In the genomic region with DNA sequence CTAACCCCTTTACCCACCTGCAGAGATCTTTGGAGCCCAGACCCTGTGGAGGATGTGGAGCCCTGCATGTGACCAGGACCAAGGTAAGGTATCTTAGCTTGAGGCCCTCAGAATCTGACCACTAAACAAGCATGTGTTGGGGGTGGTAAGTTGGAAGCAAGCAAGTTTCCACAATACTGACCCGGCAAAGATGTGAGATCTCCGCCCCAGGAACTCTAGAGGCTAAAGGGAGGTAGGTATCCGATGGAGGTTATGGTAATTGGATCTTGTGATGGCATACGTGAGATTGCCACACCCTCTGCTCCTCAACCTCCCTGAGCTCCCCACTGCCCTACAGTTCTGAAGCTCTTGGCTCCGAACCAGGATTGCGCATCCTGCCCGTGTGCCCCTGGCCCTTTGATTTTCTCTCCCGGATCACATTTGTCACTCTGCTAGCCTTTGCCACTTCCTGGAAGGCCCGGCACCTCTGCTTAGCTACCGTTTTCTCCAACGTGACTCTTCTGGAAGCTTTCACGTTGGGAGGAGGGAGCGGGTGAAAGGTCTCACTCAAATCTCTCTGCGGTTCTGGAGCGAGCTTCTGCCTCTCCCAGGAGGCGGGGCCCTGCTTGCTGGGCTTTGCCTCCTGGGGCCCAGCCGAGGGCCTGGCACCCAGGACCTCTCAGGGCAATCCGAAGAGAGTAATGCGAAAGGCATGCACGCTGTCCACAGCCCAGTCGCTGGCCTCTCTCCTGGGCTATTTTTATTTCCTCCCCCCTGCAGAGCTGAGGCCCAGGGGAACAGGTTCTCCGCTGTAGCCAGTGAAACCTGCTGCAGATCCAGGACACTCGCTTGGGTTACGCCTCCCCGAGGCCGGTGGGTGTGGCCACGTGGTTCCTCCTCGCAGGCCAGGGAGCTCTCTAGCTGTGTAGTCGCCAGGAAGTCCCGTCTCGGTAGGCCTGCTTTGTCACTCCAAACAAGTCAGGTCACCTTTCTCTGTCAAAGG, we compare ENCODE assay signal across 8 mouse cellular contexts. TPM values are rescaled to one million over a fixed set of nuclear protein-coding genes. Genes with fewer than 3 reads are reported as not detected.
DNase-seq lines count a peak whose midpoint lies in the region; ATAC-seq and TF ChIP-seq lines count a peak whose summit lies in the region.

No protein-coding gene starts in this region.

- peak overlapping the region; percentile 54 for H3K9ac ChIP-seq in heart, embryonic 14.5 days (ENCODE audit: low read length)
- peak overlapping the region; percentile 35; the same call in 1 of the 2 replicates for H3K9ac ChIP-seq in kidney, postnatal 0 days (ENCODE audit: low read depth, low read length)

- peak overlapping the region; percentile 54 for H3K4me2 ChIP-seq in heart, embryonic 14.5 days (ENCODE audit: low read length)
- peak overlapping the region; percentile 65 for H3K4me2 ChIP-seq in kidney, postnatal 0 days (ENCODE audit: low read length)

- H3K9me3 ChIP-seq in erythroblast, embryonic 14.5 days (ENCODE audit: control insufficient read depth, low read length), result no peaks in the 10 kb centered on the region
- H3K9me3 ChIP-seq in heart, embryonic 14.5 days (ENCODE audit: control insufficient read depth, low read length), result no peaks in the 10 kb centered on the region
- H3K9me3 ChIP-seq in kidney, postnatal 0 days (replicated peaks; ENCODE audit: low read length), result no peaks in the 10 kb centered on the region

- peak; percentile 30; the same call in 1 of the 2 replicates for TF ChIP-seq CTCF in kidney, postnatal 0 days (IDR thresholded peaks at IDR 0.05; ENCODE audit: low read depth)

- peak overlapping the region; percentile 67 for H3K4me3 ChIP-seq in erythroblast, embryonic 14.5 days (replicated peaks)
- peak overlapping the region; percentile 15 to 27 for H3K4me3 ChIP-seq in heart, embryonic 14.5 days (ENCODE audit: control insufficient read depth in 1 of 2, insufficient read depth in 1 of 2, low read depth in 1 of 2, low read length in 2 of 2)
- peak overlapping the region; percentile 26; the same call in 1 of the 2 replicates for H3K4me3 ChIP-seq in kidney, postnatal 0 days (replicated peaks; ENCODE audit: low read depth, low read length)
- H3K4me3 ChIP-seq in macrophage (ENCODE audit: inconsistent target), result peak overlapping the region; percentile 25

- peak; percentile 63 for DNase-seq in ES-CJ7 (ENCODE audit: low read depth, low spot score)
- peak; percentile 95 for DNase-seq in adrenal gland, postnatal 36 days
- peak; percentile 86 for DNase-seq in kidney, postnatal 0 days (ENCODE audit: low spot score)
- DNase-seq in retina, postnatal 1 day, result peak; percentile 81
- peak; percentile 95 for DNase-seq in urinary bladder, postnatal 14 days (ENCODE audit: low spot score)

- H3K36me3 ChIP-seq in erythroblast, embryonic 14.5 days (ENCODE audit: control insufficient read depth), result peaks cover 2% of the 10 kb centered on the region
- H3K36me3 ChIP-seq in heart, embryonic 14.5 days (ENCODE audit: control insufficient read depth, insufficient read depth, low read length), result no peaks in the 10 kb centered on the region
- H3K36me3 ChIP-seq in kidney, postnatal 0 days (ENCODE audit: insufficient read depth, low read length), result no peaks in the 10 kb centered on the region
- H3K36me3 ChIP-seq in macrophage (ENCODE audit: inconsistent target), result no peaks in the 10 kb centered on the region

- H3K4me1 ChIP-seq in erythroblast, embryonic 14.5 days (ENCODE audit: control insufficient read depth), result peaks cover 71% of the 10 kb centered on the region
- H3K4me1 ChIP-seq in heart, embryonic 14.5 days (ENCODE audit: control insufficient read depth in 2 of 2, insufficient read depth in 2 of 2, low read length in 2 of 2), result peaks cover 46 to 47% of the 10 kb centered on the region in 2 experiments
- peaks cover 12% of the 10 kb centered on the region for H3K4me1 ChIP-seq in kidney, postnatal 0 days (replicated peaks; ENCODE audit: insufficient read depth, low read length)

- peak; percentile 98 for ATAC-seq in heart, embryonic 14.5 days (ENCODE audit: insufficient number of reproducible peaks, insufficient read depth, low FRiP score, low read depth)
- ATAC-seq in kidney, postnatal 0 days (replicated peaks; ENCODE audit: low FRiP score, low read depth), result peak; percentile 97

- peaks cover 42% of the 10 kb centered on the region for H3K27me3 ChIP-seq in erythroblast, embryonic 14.5 days (ENCODE audit: control insufficient read depth)
- H3K27me3 ChIP-seq in heart, embryonic 14.5 days (ENCODE audit: control insufficient read depth, insufficient read depth, low read length), result no peaks in the 10 kb centered on the region
- no peaks in the 10 kb centered on the region for H3K27me3 ChIP-seq in kidney, postnatal 0 days (ENCODE audit: insufficient read depth, low read length)

- peaks cover 4% of the 10 kb centered on the region; the same call in 1 of the 2 replicates for H3K79me2 ChIP-seq in macrophage (ENCODE audit: inconsistent target)

- peak overlapping the region; percentile 97 to 98 for H3K27ac ChIP-seq in heart, embryonic 14.5 days (replicated peaks in 1 of 2; ENCODE audit: control insufficient read depth in 1 of 2, insufficient read depth in 1 of 2, low read depth in 2 of 2, low read length in 2 of 2)
- peak overlapping the region; percentile 75 for H3K27ac ChIP-seq in kidney, postnatal 0 days
- H3K27ac ChIP-seq in macrophage, result peak overlapping the region; percentile 97

- WGBS in heart, embryonic 14.5 days, result 3% methylated on average over 31 of the region's 31 CpGs
- 3% methylated on average over 31 of the region's 31 CpGs for WGBS in kidney, postnatal 0 days
- WGBS in macrophage (ENCODE audit: missing documents), result 13% methylated on average over 31 of the region's 31 CpGs

RNA-seq across cellular contexts. Expression of gene D5Ertd579e, which starts 17.0 kb away (rescaled TPM):
- 10 to 100 TPM; 56.4 to 66.5 TPM for total RNA-seq in adrenal gland, postnatal 36 days (2021)
- polyA plus RNA-seq in erythroblast, embryonic 14.5 days (2012), result 1.6 and 2.0 TPM in 2 replicates
- 33.2 and 38.2 TPM in 2 replicates for polyA plus RNA-seq in heart, embryonic 14.5 days (2014; fragmentation: Nextera tagmentation; extraction: Ambion mirVana)
- 19.8 and 19.9 TPM in 2 replicates for polyA plus RNA-seq in kidney, postnatal 0 days (2015; fragmentation: Nextera tagmentation; extraction: Ambion mirVana)
- 100 to 1,000 TPM in 22 of 26 experiments, 10 to 100 TPM in 4; 70.8 to 283 (median 183) TPM for total RNA-seq in macrophage (2018; cell fraction: chromatin; rRNA removed)
- total RNA-seq in macrophage (2018; cell fraction: cytosol; rRNA removed), result 10 to 100 TPM; 13.7 to 40.9 (median 24.9) TPM
- total RNA-seq in macrophage (2018; cell fraction: nucleus; rRNA removed), result 100 to 1,000 TPM in 14 of 26 experiments, 10 to 100 TPM in 12; 49.9 to 175 (median 103) TPM
- 17.3 to 23.8 TPM (median 23.4 TPM) in 3 replicates for polyA plus RNA-seq in macrophage (2018)

RNA-seq across cellular contexts. Expression of gene Bloc1s4, which starts 35.6 kb away (rescaled TPM):
- 10 to 100 TPM; 31.7 to 32.5 TPM for total RNA-seq in adrenal gland, postnatal 36 days (2021)
- 3.2 and 3.5 TPM in 2 replicates for polyA plus RNA-seq in erythroblast, embryonic 14.5 days (2012)
- 19.9 and 22.7 TPM in 2 replicates for polyA plus RNA-seq in heart, embryonic 14.5 days (2014; fragmentation: Nextera tagmentation; extraction: Ambion mirVana)
- 31.1 and 33.7 TPM in 2 replicates for polyA plus RNA-seq in kidney, postnatal 0 days (2015; fragmentation: Nextera tagmentation; extraction: Ambion mirVana)
- total RNA-seq in macrophage (2018; cell fraction: chromatin; rRNA removed), result 10 to 100 TPM in 8 of 26 experiments, 1 to 10 TPM in 18; 1.0 to 15.7 (median 7.3) TPM
- 10 to 100 TPM; 15.1 to 21.6 (median 18.8) TPM for total RNA-seq in macrophage (2018; cell fraction: cytosol; rRNA removed)
- 10 to 100 TPM in 20 of 26 experiments, 1 to 10 TPM in 6; 4.6 to 20.4 (median 12.9) TPM for total RNA-seq in macrophage (2018; cell fraction: nucleus; rRNA removed)
- 6.8 to 19.4 TPM (median 17.0 TPM) in 3 replicates for polyA plus RNA-seq in macrophage (2018)

Comparison
In these comparisons a context has a peak if more than half of its experiments do, and no peak if none do; other contexts are left out.
1. Peak in every context shown above with its lines: DNase-seq, ATAC-seq, H3K4me3 ChIP-seq and H3K27ac ChIP-seq.